ENCODE assay signal across 10 mouse cellular contexts in the genomic region with DNA sequence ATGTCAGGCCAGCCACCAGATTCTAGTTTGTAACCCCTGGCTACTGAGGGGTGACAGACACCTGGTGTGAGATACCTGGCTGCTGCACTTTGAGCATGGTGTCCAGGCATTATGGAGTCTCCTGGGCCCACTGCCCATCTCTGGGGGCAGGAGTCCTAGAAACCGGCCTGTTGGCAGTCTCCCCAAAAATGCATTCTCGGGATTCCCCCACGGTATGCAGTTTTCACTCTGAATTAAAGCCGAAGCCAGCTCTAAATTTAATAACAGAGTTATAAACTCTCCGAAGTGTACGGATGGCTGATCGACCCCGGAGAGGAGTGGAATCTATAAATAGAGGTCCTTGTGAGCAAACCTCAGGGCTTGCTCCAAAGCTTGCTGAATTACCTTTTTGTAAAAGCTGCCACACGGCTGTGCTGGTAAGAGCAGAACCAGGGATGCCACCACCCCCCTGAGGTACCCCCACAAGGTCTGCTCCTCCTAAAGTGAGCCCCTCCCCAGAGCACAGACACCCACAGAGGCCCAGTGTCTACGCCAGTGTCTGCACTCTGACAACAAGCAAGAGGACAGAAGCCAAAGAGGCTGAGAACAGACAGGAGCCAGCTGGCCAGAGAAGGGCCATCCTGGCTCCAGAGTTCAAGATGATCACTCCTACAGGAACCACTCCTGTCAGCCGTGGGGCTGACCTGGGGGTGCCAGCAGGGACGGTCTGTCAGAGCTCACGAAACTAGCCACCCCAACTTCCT. TPM values are rescaled to one million over a fixed set of nuclear protein-coding genes. Genes with fewer than 3 reads are reported as not detected.
DNase-seq lines count a peak whose midpoint lies in the region; ATAC-seq lines count a peak whose summit lies in the region.
"Had no signal": no experiment of that assay in that cellular context is flagged by ENCODE, and none has a peak within 500 bp of the region (broad histone marks: within the 10 kb centered on the region; RNA-seq: fewer than 3 reads in every experiment).

No protein-coding gene starts in this region.

- no peak overlapping the region for H3K4me3 ChIP-seq in limb, embryonic 15.5 days
- no peak overlapping the region for H3K4me3 ChIP-seq in liver, embryonic 11.5 days (ENCODE audit: low read depth, low read length)
- H3K4me3 ChIP-seq: liver, embryonic 13.5 days had no signal

- H3K9ac ChIP-seq in limb, embryonic 15.5 days: no peak overlapping the region
- no peak overlapping the region for H3K9ac ChIP-seq in liver, embryonic 11.5 days (ENCODE audit: low read depth, low read length)
- H3K9ac ChIP-seq: liver, embryonic 13.5 days had no signal

- ATAC-seq in limb, embryonic 15.5 days (ENCODE audit: insufficient number of reproducible peaks, low FRiP score, low TSS enrichment, low read depth): no peak
- no peak for ATAC-seq in liver, embryonic 11.5 days (replicated peaks; ENCODE audit: low FRiP score)

- 0 out of 2 replicates have a peak overlapping the region, but pooled peaks have one; percentile 22 for H3K27ac ChIP-seq in limb, embryonic 15.5 days
- no peak overlapping the region for H3K27ac ChIP-seq in liver, embryonic 11.5 days (ENCODE audit: low read depth, low read length)
- H3K27ac ChIP-seq: liver, embryonic 13.5 days had no signal

- intact Hi-C loops in gastrocnemius, postnatal 14 days (cut with DNase I; ENCODE audit: low total_unique reads): no loop called here

- peaks cover 32% of the 10 kb centered on the region for H3K27me3 ChIP-seq in limb, embryonic 15.5 days
- no peaks in the 10 kb centered on the region; the same call in 1 of the 2 replicates for H3K27me3 ChIP-seq in liver, embryonic 11.5 days (replicated peaks; ENCODE audit: control insufficient read depth, insufficient read depth, low read length)

- 0 out of 2 replicates have a peak overlapping the region, but pooled peaks have one; percentile 7 for H3K4me2 ChIP-seq in limb, embryonic 15.5 days
- no peak overlapping the region for H3K4me2 ChIP-seq in liver, embryonic 11.5 days
- H3K4me2 ChIP-seq: liver, embryonic 13.5 days had no signal

- no peaks in the 10 kb centered on the region for H3K36me3 ChIP-seq in limb, embryonic 15.5 days
- H3K36me3 ChIP-seq in liver, embryonic 11.5 days (ENCODE audit: control insufficient read depth, insufficient read depth, low read length): no peaks in the 10 kb centered on the region
- H3K36me3 ChIP-seq: liver, embryonic 13.5 days had no signal

- no peaks in the 10 kb centered on the region for H3K9me3 ChIP-seq in limb, embryonic 15.5 days
- no peaks in the 10 kb centered on the region for H3K9me3 ChIP-seq in liver, embryonic 11.5 days (ENCODE audit: control insufficient read depth, low read length)
- H3K9me3 ChIP-seq: liver, embryonic 13.5 days had no signal

- WGBS in limb, embryonic 15.5 days: 31% methylated on average over 13 of the region's 13 CpGs
- 69% methylated on average over 13 of the region's 13 CpGs for WGBS in liver, embryonic 11.5 days

- H3K4me1 ChIP-seq in limb, embryonic 15.5 days: peaks cover 34% of the 10 kb centered on the region
- no peaks in the 10 kb centered on the region for H3K4me1 ChIP-seq in liver, embryonic 11.5 days (replicated peaks; ENCODE audit: control insufficient read depth, insufficient read depth, low read length)
- H3K4me1 ChIP-seq: liver, embryonic 13.5 days had no signal

- DNase-seq in heart, adult 11 months: peak; percentile 89
- DNase-seq in heart, adult 8-10 months (ENCODE audit: low spot score): no peak
- DNase-seq in urinary bladder, postnatal 14 days (ENCODE audit: low spot score): peak; percentile 7
- DNase-seq in urinary bladder, adult 2 months (ENCODE audit: low spot score): no peak
- DNase-seq in adrenal gland, adult 8-10 months: no peak
- no peak for DNase-seq in liver, embryonic 11.5 days (ENCODE audit: low spot score)
- DNase-seq in gastrocnemius, postnatal 14 days: no peak
- DNase-seq: gastrocnemius, postnatal 36 days; liver, embryonic 13.5 days had no signal

RNA-seq across cellular contexts. Expression of a gene that starts 49.1 kb away (rescaled TPM):
- under 1 TPM in 3 of 4 experiments, not detected in 1; 0.06 to 0.34 (median 0.11) TPM for total RNA-seq in heart, adult 8-10 months (2022)
- polyA plus RNA-seq in urinary bladder, adult 2 months (2012; rRNA removed): 0.06 and 0.09 TPM in 2 replicates
- 0.12 and 0.27 TPM in 2 replicates for polyA plus RNA-seq in limb, embryonic 15.5 days (2015; fragmentation: Nextera tagmentation; extraction: Ambion mirVana)
- under 1 TPM; 0.38 to 0.63 (median 0.46) TPM for total RNA-seq in adrenal gland, adult 8-10 months (2022)
- 0.10 TPM in 1 of 2 replicates, not detected in the other for polyA plus RNA-seq in liver, embryonic 11.5 days (2014; fragmentation: Nextera tagmentation; extraction: Ambion mirVana)
- not detected for total RNA-seq in gastrocnemius, postnatal 14 days (2021)
- total RNA-seq: gastrocnemius, postnatal 36 days had no signal

Comparison
In these comparisons a context has a peak if more than half of its experiments do, and no peak if none do; other contexts are left out.
1. DNase-seq: peak in heart, adult 11 months (single experiment) and urinary bladder, postnatal 14 days (single experiment); none in heart, adult 8-10 months (single experiment), urinary bladder, adult 2 months (single experiment), adrenal gland, adult 8-10 months (single experiment), liver, embryonic 11.5 days (single experiment) and gastrocnemius, postnatal 14 days (single experiment).